Mouse (Mus musculus) inflammation-experienced regulatory T-cells, adult 6 months (primary cell): ENCODE measurements at regions not wholly inside any gene's neighbourhood (a gene's known extent, or its start where the extent isn't known, plus 50 kb on each side); places are given as distances from the start of the nearest gene placed in this dataset.
A peak's percentile ranks its signal among the peaks of the same experiment; 100 is the strongest.

ENCODE experiments used
- ATAC-seq: one replicate; pipeline ENCODE4 v1.8.0; 2017

DNA sequence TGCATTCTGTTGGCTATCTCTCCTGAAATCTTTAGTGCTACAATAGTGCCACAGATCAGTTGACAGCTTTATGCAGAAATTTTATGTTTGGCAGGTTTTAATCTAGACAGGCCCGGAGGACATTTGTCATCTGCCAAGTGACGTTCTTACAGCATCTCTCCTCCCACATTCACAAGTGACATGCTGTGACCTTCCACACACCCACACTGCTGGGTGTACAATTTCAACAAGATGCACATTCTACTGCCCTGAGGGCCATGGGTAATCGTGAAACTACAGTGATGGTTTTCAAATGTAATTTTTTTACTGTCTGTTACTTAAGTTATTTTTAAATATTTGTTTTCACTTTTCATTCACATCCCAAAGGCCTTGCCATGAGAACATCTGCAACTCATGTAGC lies 639.2 kb upstream of the Gm11114 start:
- no peak for ATAC-seq

DNA sequence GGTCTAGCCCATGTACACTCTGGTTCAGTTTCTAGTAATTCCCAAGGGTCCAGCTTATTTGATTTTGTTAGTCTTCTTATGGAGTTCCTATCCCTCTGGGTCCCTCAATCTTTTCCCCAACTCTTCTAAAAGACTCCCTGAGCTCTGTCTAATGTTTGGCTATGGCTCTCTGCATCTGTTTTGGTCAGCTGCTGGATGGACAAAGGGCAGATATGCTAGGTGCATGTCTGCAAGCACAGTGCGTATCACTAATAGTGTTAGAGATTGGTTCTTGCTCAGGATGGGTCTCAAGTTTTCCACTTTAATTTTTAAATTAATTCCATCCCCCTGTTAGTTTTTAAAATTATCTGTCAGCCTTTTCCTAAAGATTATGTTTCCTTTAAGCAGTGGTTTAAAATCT lies 634.2 kb upstream of the Gm11114 start:
- no peak for ATAC-seq

DNA sequence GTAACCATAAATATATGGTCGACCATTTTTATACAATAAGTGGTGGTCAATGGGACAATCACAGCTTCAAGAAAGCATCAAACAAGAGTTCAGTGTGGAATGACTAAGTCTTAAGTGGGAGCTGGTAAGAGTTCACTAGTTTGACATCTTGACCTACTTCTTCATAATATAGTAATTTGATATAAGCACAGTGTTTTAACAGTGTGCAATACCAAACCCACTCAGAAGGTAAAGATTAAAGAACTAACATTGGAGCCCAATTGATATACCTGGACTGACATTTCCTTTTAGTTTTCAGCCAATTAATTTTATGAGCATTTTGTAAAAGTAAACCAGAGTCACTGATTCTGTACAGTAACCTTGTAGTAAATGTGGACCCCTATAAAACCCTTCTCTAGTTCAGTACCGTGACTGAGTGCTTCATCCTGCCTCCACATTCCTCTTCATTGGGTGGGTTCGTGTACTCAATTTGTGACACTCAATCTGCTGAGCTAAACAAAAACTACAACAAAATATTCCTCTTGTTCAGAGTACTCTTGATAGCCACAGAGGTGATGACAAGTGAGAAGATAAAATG lies 593.9 kb upstream of the Gm11114 start:
- no peak for ATAC-seq

DNA sequence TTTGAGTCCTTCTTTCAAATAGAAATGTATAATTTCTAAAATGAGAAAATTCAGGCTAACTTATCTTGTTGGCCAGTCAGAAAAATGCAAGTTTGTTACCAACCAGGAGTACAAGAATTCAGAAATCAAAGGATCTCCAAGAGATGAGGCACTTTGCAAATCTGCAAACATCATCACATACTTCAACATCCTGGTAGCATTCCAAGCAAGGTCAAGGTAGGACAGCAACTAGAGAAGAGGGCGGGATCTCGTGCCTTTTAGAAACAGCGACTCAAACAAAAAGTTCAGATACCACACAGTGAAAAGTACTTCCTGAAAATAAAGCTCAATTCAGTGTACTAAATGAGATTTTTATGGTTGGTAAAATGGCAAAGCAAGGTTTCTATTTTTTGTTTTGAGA lies 593.2 kb upstream of the Gm11114 start:
- no peak for ATAC-seq

DNA sequence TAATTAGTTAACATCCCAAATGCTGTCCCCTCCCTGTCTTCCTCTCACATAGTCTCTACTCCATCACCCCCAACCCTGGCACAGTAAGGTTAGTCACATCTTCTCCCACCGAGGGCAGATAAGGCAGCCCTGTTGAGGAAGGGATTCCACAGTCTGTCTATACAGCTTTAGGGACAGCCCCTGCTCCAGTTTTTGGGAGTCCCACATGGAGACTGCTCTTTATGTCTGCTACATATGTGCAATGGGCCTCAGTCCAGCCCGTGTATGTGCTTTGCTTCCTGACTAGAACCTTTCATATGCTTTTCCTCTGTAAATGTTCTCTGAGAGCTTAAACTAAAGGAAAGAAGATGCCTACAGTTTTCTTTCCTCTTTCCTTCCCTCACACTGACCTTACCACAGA lies 592.1 kb upstream of the Gm11114 start:
- ATAC-seq, result no peak

DNA sequence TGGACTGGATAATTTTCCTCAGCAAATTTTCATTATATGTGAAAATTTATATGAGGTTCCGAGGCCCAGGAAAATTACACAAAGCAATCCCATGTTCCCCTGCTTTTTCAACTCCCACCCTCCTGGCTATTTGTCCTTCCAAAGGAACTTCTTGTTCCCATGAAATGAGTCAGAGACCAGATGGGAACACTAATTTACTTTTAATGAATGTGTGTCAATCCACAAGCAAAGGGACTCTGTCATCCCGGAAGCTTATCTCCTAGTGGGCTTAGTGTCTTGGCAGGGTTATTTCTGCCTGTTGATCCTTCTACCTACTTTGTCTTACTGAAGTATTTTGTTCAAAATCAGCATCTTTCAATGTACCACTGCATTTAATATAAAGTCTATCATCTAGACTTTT lies 573.3 kb upstream of the Gm11114 start:
- no peak for ATAC-seq

DNA sequence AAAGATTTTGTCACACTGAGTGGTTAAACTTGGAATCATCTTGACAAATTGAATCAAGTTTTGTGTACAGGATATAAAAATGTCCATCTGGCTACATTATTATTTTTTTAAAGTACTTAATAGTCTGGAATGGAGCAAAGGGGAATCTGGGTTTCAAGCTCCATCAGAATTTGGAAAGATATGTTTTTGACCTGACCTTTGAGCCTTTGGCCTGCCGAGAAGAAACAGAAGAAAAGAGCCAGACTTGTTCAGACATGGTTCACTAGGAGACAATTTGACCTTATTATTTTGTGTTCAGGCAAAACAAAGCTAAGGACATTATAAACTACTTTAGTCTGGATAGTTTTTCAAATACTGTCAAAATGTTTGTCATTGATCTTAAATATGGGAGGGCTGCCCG lies 572.2 kb upstream of the Gm11114 start:
- ATAC-seq, result no peak

DNA sequence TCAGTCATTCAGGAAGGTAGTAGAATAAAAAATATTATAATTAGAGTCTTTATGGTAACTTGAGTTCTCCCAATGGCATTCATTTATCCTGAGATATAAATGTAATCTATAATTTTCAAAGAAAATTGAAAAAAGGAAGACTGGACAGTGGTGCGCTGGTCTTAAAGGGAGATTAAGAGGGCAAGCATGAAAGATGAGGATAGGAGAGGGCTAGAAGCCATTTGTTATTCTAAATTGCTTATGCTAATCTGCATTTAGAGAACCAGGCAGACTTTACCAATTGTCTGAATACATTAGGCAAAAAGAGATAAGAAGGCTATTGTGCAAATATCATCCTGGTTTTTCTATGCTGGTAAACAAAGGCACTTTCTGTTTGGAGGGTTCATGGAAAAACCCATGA lies 558.2 kb upstream of the Gm11114 start:
- ATAC-seq, result no peak

DNA sequence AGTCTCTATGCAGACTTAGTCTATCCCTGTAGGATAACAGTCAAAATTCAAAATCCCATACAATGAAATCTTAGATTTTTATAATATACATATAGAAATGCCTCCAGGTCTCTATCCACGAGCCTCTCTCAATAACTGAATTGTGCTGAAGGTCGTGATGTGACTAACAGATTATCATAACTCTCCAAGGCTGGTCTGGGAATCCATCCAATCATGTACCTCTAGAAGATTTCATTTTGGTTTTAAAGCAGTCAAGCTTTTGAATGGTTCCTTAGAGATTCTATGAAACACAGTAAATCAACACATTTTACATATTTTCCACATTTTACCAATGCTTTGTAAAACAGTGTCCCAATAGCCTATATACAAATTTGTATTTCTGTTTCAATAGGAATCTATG lies 557.7 kb upstream of the Gm11114 start:
- ATAC-seq, result no peak

DNA sequence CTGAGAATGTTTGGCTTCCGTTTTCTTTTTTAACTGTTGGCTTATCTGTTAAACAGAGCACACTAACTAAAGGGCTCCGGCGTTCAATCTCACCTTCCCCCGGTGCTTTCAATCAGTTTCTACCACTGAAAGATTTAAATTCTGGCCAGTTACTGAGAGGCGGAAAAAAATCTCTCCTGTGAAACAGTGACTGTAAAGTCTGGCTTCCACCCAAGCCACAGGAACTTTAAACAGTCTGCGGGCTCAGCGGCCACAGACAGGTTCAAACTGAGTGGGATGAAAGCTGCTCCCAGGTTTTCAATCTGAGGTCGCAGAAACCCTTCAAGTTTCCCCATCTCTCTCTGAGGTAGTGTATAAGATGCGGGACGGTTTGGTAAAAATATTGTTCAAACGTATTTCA lies 538.2 kb upstream of the Gm11114 start:
- no peak for ATAC-seq

DNA sequence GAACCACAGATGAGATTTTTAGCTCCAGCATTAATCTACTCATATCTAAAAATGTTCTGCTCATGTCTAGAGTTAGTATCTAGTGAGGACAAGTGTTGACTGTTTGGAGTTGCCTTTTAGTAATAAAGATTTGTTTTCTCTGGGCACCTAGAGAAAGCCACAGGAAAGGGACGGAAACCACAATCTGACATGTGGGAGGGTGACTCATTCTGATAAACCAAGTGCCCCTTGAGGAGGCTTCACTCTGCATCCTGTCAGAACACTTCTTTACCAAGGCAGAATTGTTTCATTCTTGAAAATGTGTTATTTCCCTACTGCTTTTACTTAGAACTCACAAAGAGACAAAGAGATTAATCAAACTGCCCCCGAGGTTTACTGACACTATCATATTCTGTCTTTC lies 537.4 kb upstream of the Gm11114 start:
- peak; percentile 58 for ATAC-seq

DNA sequence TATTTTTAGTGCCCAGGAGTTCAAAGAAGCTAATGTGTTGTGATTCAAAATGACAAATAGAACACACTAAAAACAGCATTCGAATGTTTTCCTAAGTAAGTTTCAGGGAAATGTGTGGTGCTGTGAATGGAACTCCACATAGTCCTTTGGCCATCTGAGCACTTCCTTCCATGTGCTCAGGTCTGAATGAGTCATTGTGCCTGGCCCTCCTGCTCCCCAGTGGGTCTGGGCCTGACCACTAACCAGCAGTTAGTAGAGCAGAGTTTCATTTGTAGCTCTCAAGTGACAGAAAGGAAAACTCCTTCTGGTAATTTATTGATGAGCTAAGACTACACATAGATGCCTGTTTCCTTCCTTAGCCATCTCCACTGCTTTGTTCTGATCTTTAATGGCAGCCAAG lies 533.4 kb upstream of the Gm11114 start:
- no peak for ATAC-seq

DNA sequence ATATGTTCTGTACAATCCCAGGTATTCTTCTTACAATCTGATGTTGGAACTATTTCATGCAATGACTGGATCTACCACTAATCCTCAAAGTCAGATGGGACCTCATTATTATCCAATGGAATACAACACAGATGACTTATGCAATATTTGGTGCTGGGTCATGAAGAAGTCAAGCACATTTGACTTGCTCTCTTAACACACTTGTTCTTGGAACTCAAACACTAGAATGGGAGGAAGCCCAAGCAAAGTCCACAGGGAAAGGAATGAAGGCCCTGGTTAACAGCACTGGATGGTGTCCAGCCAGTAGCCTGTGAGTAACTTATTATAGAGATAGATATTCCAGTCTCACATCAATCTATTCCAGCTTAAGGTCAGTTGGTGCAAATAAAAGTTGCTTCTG lies 486.8 kb upstream of the Gm11114 start:
- no peak for ATAC-seq

DNA sequence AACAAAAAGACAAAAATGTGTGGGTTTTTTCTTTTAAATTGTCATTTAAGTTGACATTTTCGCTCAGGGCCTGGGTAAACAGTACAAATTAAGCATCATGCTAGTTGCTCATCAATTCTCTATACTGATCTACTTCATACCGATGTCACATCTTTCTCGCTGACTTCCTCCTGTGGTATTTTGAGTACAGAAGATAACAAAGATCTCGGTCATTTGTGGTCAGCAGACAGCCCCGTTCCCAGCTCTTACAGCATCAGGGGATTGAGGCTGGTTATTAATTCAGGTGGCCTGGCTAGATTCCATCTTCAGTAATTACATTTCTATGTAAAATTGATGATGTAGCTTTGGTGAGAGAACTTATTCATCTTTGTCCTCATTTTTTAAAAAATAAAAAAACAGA lies 483.6 kb upstream of the Gm11114 start:
- ATAC-seq, result no peak

DNA sequence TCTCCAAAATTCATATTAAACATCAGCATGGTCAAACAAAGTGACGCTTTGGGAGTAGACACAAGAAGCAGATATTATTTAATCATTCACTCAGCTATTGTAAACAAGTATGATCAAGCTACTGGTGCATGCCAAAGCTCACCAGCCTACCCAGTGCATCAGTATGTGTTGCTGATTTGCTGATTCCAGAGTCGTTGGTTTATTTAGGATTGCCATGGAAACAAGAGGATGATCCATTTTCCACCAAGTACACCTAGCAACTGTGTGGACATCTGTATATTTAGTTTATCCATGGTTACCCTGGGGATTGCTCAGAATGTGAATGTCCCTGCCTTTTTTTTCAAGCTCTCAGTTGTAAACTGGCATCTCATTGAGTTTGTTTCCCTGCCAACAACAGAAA lies 481.9 kb upstream of the Gm11114 start:
- ATAC-seq, result no peak

DNA sequence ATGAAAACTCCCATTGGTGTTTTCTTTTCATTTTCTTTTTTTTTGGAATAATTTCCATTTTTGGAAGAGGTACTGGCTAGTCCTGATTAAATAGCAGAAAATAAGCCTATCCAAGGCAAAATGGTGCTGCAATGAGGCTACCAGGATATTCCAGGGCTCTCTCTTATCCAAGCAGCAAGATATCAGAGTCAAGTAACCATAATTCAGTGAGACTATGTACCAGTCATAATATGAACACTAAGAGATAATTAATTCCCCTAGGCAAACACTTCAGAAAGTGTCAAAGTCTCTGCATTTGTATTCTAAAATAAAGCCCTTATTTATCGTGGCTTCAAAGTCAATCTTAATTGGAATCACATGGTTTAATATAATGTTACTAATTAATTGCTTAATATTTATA lies 475.1 kb upstream of the Gm11114 start:
- no peak for ATAC-seq

DNA sequence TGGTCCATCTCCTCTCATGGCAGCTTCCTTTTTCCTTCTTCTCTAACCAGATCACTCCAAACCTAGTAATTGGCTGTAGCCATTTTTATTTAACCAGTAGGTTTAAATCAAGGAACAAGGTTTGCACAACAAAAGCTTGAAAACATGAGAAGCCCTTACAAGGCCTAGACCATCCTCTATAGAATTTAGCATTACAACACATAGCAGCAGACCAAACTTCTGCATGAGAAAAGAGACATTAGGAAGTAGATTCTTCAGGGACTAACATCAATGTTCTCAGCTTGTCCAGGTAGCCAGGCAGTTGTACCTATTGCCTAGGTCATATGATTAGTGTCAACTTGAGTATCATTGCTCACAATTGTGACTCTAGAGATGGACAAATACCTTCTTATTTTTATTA lies 468.6 kb upstream of the Gm11114 start:
- ATAC-seq, result no peak

DNA sequence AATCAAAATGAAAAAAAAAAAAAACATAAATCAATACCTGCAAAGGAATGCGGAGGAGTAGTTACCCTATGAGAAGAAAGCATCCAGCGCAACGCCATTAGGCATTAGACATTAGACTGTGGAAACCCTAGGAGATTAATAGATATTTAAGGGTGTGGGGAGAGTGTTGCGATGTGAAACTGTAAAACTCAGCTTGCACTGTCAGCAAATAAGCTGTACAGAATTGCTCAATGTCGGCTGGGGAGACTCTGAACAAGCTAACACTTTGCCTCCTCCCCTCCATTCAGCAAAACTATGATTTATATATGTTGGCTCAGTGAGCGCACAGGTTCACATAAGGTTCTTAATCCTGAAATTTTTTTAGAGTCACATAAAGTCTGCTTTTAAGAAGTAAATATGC lies 451.0 kb upstream of the Gm11114 start:
- no peak for ATAC-seq

DNA sequence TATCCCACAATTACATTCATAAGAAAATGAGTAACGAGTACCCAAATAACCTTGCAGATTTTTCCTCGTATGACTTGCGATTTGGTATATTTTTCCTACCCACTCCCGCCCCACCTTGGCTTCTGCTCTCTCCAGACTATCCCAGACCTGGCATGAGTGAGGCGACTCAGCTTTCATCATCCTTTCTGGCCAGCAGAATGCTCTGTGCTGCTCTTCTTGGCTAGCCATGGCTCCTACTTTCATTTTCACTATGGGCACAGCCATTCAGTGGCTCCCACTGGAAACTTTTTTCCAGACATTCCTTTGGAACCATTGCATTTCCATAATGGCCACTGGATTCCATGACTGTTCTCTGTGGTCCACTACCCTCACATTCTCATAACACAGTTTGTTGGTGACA lies 449.1 kb upstream of the Gm11114 start:
- ATAC-seq, result no peak

DNA sequence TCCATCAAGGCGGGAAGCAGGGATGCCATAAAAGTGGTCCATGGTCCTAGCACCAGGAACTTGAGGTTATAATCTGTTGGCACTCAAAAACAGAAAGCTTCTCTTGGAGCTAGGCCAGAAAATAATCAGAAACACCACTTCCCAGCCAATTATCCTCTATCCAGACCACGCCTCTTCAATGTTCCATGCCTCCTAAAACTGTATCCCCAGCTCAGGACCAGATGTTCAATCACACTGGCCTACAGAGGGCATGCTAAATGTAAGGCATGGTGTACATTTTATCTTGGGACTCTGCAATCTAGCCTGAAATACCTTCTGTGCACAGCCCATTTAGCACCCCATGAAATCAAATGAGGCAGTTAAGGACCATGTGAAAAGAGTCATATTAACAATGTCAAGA lies 418.4 kb upstream of the Gm11114 start:
- ATAC-seq, result no peak

DNA sequence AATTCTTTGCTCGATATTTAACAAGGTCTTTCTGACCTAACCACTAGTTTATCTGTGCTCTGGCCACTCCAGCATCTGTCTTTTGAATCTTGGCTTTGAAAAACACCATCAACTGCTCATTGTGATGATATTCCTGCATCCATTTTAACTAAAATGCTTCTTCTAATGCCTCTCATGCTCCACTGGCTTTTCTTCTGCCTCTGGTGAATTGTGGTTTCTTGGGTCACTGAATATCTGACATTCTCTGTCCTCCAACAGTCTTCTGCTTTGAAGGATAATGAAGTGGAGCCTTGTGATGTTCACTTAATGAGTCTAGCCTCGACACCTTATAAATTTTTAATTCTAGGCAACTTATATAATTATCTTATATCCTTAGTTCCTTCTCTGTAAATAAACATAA lies 416.5 kb upstream of the Gm11114 start:
- ATAC-seq, result no peak

DNA sequence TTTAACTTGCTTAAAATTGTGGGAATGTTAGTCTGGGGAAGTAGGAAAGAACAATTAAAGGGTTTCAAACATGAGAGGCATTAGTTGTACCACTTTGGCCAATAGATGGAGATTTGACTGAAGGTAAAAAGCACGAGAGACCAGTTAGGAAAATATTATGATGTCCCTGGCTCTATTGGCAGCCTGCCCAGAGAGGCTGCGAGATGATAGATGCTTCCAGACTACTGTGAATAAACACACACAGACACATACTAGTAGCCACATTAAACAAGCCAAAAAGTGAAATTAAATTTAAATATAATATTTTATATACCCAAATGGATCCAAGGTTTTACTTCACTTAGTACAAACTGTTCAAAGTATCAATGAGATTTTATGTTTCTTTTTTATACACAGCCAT lies 411.9 kb upstream of the Gm11114 start:
- no peak for ATAC-seq

DNA sequence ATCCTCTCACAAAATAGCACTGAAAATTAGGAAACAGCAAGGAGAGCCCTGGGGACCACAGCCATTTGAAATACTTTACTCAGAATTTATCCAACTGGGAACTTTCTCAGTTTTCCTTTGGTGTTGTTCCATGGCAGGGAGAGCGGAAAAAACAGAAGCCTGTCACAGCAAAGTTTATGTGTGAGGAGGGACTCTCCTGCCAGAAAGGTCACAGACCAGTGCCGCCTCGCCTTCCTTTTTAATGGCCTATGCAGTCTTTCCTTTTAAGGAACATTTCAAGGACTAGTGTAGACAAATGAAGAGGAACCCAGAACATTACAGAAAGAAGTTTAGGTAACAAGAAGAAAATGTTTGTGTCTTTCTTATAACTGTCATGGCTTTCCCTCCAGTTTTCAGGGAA lies 406.3 kb upstream of the Gm11114 start:
- no peak for ATAC-seq

DNA sequence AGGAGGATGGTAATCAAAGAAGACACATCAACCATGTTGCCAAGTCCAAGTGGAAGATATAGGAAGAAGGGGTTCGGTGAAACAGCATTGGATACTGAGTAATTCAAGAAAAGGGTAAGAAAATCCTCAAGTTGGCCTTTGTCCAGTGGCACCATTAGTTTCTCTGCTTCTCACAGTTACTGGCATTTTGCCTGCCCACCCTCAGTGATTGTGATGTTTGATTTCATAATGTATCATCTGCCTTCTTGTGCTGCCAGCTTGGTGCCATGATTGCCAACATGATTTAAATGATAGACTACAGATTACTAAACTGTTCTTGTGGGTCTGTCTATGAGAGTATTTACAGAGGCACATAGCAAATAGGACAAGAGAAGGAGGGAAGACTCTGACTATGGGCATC lies 399.3 kb upstream of the Gm11114 start:
- ATAC-seq, result no peak

DNA sequence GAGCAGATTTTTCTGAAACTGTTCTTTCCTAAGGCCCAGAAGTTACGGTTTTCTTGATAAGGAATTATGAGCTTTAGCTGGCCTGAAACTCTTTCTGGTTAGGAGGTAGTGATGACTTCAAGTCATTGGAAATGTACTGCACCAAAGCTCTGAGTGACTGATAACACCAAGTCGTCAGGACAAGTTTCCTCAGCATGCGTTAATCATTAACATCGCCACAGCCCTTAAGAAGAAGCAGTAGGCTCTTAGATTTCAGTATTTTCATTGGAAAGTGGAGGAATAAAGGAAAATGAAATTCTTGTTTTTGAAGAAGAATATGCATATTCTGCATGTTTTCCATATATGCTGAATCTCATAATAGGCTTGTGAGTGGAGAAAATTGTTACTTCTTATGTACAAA lies 390.3 kb upstream of the Gm11114 start:
- ATAC-seq, result no peak

DNA sequence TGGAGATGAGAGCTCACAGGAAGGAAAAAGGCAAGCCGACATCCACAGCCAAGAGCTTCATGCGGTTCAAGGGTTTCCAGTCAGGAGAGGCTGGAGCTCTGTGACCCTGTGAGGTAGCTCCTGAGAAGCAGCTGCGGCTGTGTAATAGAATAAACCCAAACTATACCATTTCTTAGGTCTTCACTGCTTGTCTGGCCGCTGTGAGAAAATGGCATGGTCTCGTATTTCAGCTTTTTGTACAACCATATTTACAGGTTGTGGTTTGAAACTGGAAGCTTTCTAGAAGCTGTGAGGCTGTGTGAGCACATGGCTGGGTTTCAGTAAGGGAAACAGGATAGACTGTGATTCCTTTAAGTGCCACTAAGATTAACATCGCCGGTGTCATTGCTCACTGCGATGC lies 388.6 kb upstream of the Gm11114 start:
- ATAC-seq, result no peak
